Mouse (Mus musculus) brain, embryonic 14.5 days (tissue): ENCODE data around the gene Kcnh1.

Experiments used
- CTCF ChIP-seq: fragments of 200-500 bp; IDR thresholded peaks from 2 replicates; pipeline ENCODE4 v1.5.1; 2012; ENCODE audit warnings: inconsistent platforms, mild to moderate bottlenecking, moderate library complexity, borderline replicate concordance; ENCODE audit not compliant: insufficient read depth, insufficient read length; ENCODE audit errors: extremely low read depth
- POLR2A ChIP-seq: fragments of 200-500 bp; IDR thresholded peaks from 2 replicates; pipeline ENCODE4 v1.6.1; 2012; ENCODE audit warnings: mild to moderate bottlenecking, inconsistent platforms, borderline replicate concordance; ENCODE audit not compliant: poor library complexity, insufficient read depth, insufficient read length, severe bottlenecking; ENCODE audit errors: extremely low read depth

- TF ChIP-seq POLR2A (no peak), CTCF (no peak)
Measured at GRCm38 (mm10) chr1:192537169-192537568, 346.6 kb downstream of the Kcnh1 start.
